Mouse (Mus musculus) skeletal muscle tissue, adult 2 months (tissue): ENCODE measurements around the gene Nceh1.

ENCODE experiments used
- DNase-seq: peaks from one replicate; pipeline ENCODE4 v3.0.0-alpha.2; 2012; ENCODE audit warnings: low read depth, low spot score

Nceh1 gene

GRCm38 (mm10) chr3:27182733-27183600, at the start of gene Nceh1:
TSS of gene Nceh1 (plus strand) at chr3:27182965.
- DNase-seq = peak; percentile 92

GRCm38 (mm10) chr3:27140101-27140500, 42.7 kb upstream of the Nceh1 start:
- no peak for DNase-seq

- DNase-seq = no peak
Measured at GRCm38 (mm10) chr3:27143570-27143969, 39.2 kb upstream of the Nceh1 start.

GRCm38 (mm10) chr3:27145733-27146132, 37.0 kb upstream of the Nceh1 start:
- no peak for DNase-seq

GRCm38 (mm10) chr3:27153191-27153671, 29.5 kb upstream of the Nceh1 start:
- no peak for DNase-seq

- peak; percentile 99 for DNase-seq
Measured at GRCm38 (mm10) chr3:27153701-27154209, 29.0 kb upstream of the Nceh1 start, which contains the start of gene Ect2. TSS of gene Ect2 (minus strand) at chr3:27153878.

GRCm38 (mm10) chr3:27154280-27154679, 28.5 kb upstream of the Nceh1 start:
- peak; percentile 6 for DNase-seq

GRCm38 (mm10) chr3:27155051-27155855, 27.5 kb upstream of the Nceh1 start:
- peak; percentile 13 for DNase-seq

GRCm38 (mm10) chr3:27155856-27156593, 26.7 kb upstream of the Nceh1 start:
- DNase-seq = no peak

GRCm38 (mm10) chr3:27156594-27156949, 26.2 kb upstream of the Nceh1 start:
- DNase-seq = no peak

GRCm38 (mm10) chr3:27158910-27159309, 23.9 kb upstream of the Nceh1 start:
- DNase-seq = no peak

- DNase-seq = no peak
Measured at GRCm38 (mm10) chr3:27161645-27162409, 20.9 kb upstream of the Nceh1 start.

GRCm38 (mm10) chr3:27162410-27162804, 20.4 kb upstream of the Nceh1 start:
- DNase-seq = no peak

- no peak for DNase-seq
Measured at GRCm38 (mm10) chr3:27165481-27166065, 17.2 kb upstream of the Nceh1 start.

- DNase-seq = no peak
Measured at GRCm38 (mm10) chr3:27170257-27170656, 12.5 kb upstream of the Nceh1 start.

- DNase-seq = no peak
Measured at GRCm38 (mm10) chr3:27179711-27180110, 3.1 kb upstream of the Nceh1 start.

- DNase-seq = no peak
Measured at GRCm38 (mm10) chr3:27183601-27184175, 923 bp downstream of the Nceh1 start.

GRCm38 (mm10) chr3:27188386-27188785, 5.6 kb downstream of the Nceh1 start:
- no peak for DNase-seq

- no peak for DNase-seq
Measured at GRCm38 (mm10) chr3:27189320-27190261, 6.8 kb downstream of the Nceh1 start.
